Mouse (Mus musculus) left cerebral cortex, adult 18-20 months (tissue): ENCODE measurements around the gene Fam151b. TPM values are rescaled to one million over a fixed set of nuclear protein-coding genes. Genes with fewer than 3 reads are reported as not detected.

Source experiments
- DNase-seq, 2 experiments: peaks; one replicate each; pipeline ENCODE4 v3.0.0; 2021 to 2022; ENCODE audit warnings: low spot score in 2 of 2, mixed read lengths in 1 of 2
- total RNA-seq, 2 experiments: library from RNA; stranded (reverse); gene quantifications; 2 replicates each; pipeline ENCODE4 v1.2.3; 2021

The Fam151b gene
- total RNA-seq, 2 experiments from 2014 or later: 10.6 to 11.8 TPM

DNA sequence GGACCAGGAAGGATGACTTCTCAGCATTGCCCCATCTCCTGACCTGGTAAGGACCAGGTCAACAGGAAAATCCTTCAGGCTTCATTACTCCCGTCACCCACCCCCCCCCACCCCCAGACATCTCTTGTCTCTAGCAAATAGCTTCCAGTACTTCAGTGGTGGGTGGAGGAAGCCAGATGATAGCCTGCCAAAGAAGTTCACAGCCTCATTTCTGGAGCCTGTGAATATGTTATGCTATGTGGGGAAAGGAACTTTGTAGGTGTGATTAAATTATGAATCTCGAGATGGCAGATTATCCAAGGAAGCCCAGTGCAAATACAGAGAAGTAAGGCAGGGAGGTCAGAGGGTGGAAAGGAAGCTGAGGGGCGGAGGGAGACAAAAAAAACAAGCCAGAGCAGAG lies 60.1 kb downstream of the Fam151b start:
- peak in 1 of 2 experiments; percentile 23 for DNase-seq

DNA sequence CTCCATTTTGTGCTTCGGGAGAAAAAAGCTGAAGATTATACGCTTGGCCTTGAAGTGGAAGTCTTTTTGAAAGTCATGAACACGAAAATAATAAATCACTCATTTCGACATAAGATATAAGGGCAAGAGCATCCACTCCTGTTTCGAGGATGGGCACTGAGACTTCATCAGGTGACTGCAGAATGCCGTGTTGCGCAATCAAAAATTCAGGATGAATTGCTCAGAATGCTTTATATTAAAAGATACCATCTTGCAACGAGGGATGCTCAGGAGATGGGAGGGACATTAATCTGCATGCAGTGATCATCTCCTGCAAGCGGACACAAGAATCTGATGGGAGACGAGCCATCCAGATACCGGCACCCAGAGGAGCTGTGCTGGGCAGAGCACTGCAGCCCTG lies 64.2 kb downstream of the Fam151b start:
- no peak for DNase-seq

DNA sequence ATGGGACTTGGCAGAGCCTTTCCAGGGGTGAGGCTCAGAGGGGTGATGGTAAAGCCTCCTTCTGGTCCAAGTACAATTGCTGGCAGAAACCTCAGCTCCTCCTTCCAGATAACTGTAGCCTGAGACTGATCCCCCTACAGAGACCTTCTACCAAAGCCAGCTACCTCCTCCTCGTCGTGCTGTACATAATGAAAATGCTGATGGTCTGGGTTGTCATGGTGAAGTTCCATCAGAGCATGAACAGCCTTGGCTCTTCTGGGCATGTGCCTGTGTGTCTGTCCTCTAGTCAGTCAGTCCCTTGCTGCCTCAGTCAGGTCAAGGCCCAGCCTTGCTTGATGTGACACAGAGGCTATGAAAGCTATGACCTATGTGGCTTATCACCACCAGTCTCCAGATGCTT lies 73.3 kb downstream of the Fam151b start:
- no peak for DNase-seq

GRCm38 (mm10) chr13:92403496-92403895 lies 80.3 kb downstream of the Fam151b start:
- no peak for DNase-seq

DNA sequence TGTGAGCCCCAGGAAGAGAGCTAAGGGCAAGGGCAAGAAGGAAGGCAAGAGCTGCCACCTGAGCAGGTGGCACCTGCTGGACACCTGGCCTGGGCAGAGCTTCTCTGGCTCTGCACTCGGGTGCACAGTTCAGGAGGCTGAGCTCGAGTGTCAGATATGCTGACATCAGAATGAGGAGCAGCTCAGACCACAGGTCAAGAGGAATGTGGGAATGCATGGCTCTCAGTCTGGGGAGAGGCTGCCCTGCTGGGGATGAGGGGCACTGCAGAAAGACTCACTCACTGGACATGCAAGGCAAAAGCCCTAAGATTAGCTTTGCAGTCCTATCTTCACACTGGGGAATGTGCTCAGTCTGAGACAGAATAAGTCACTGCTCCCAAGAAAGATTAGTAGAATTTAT lies 81.8 kb downstream of the Fam151b start:
- no peak for DNase-seq

Other genes starting within 250 kb of the Fam151b start
- gene Gm20379, start 178.0 kb downstream of the Fam151b start, total RNA-seq: not detected
- 1 to 10 TPM; 1.3 to 1.5 TPM for gene Dhfr, start 129.3 kb downstream of the Fam151b start, total RNA-seq
- gene Msh3, start 129.0 kb downstream of the Fam151b start, total RNA-seq: 10 to 100 TPM; 21.7 to 22.3 TPM
- 10 to 100 TPM; 21.6 to 24.0 TPM for gene Ankrd34b, start 58.1 kb downstream of the Fam151b start, total RNA-seq
- gene Zfyve16, start 46.9 kb upstream of the Fam151b start, total RNA-seq: 10 to 100 TPM; 14.0 to 18.0 TPM
- gene Spz1, start 92.2 kb upstream of the Fam151b start, total RNA-seq: not detected
- 10 to 100 TPM; 49.0 to 54.6 TPM for gene Serinc5, start 127.1 kb upstream of the Fam151b start, total RNA-seq